Mouse (Mus musculus) olfactory bulb, adult 2 months (tissue): ENCODE results near the gene Nfic. TPM values are rescaled to one million over a fixed set of nuclear protein-coding genes. Genes with fewer than 3 reads are reported as not detected.
A peak's percentile ranks its signal among the peaks of the same experiment; 100 is the strongest.

ENCODE experiments used
- H3K27ac ChIP-seq: fragments of 200-500 bp; 2 replicates; pipeline ENCODE4 v1.5.1; 2012; ENCODE audit warnings: low read depth, low read length; ENCODE audit not compliant: insufficient read depth
- H3K4me1 ChIP-seq: fragments of 200-500 bp; 2 replicates; pipeline ENCODE4 v1.6.1; 2012; ENCODE audit warnings: low read length; ENCODE audit not compliant: control insufficient read depth, insufficient read depth
- H3K4me3 ChIP-seq: fragments of 200-500 bp; 2 replicates; pipeline ENCODE4 v1.5.1; 2012; ENCODE audit warnings: mild to moderate bottlenecking, low read depth, low read length, moderate library complexity; ENCODE audit not compliant: insufficient read depth
- CTCF ChIP-seq: fragments of 200-500 bp; IDR thresholded peaks from 2 replicates; pipeline ENCODE4 v1.5.1; 2012; ENCODE audit warnings: low read depth, mild to moderate bottlenecking, low read length, moderate library complexity; ENCODE audit not compliant: insufficient read depth
- POLR2A ChIP-seq: fragments of 200-500 bp; IDR thresholded peaks from 2 replicates; pipeline ENCODE4 v1.6.1; 2012; ENCODE audit warnings: mild to moderate bottlenecking, low read depth, low read length, moderate library complexity; ENCODE audit not compliant: insufficient read depth
- WGBS: fragments of 180-500 bp; shearing (Covaris S2); methylation state at CpG from one replicate; pipeline ENCODE4 v1.1.7; 2018; 5-methylcytosine and 5-hydroxymethylcytosine counted together
- polyA plus RNA-seq: library from polyadenylated mRNA; stranded (reverse); fragments of >200 nt; gene quantifications from 2 replicates; pipeline ENCODE4 v1.2.4, GENCODE M21; 2012; ENCODE audit warnings: low replicate concordance; ENCODE audit not compliant: missing spikeins, insufficient read depth, insufficient read length

Nfic gene
- polyA plus RNA-seq, 1 experiment = not detected

- H3K4me1 ChIP-seq = peaks cover 65% of the 10 kb centered on the region
- 1% methylated on average over 81 of the region's 89 CpGs for WGBS
- TF ChIP-seq CTCF (no peak), POLR2A (0 out of 2 replicates have a peak, but pooled peaks have one; percentile 7)
- H3K27ac ChIP-seq = peak overlapping the region; percentile 87
- peak overlapping the region; percentile 86 for H3K4me3 ChIP-seq
Observed at GRCm38 (mm10) chr10:81430141-81430830, 25.1 kb downstream of the Nfic start.

- WGBS = 2% methylated on average over 20 of the region's 20 CpGs
Observed at GRCm38 (mm10) chr10:81429605-81430061, 25.8 kb downstream of the Nfic start.

GRCm38 (mm10) chr10:81429092-81429491, 26.3 kb downstream of the Nfic start:
- Histone ChIP-seq H3K27ac (no peak overlapping the region), H3K4me3 (no peak overlapping the region), H3K4me1 (peaks cover 67% of the 10 kb centered on the region)
- WGBS = 40% methylated on average over 2 of the region's 2 CpGs
- no peak for TF ChIP-seq POLR2A
- TF ChIP-seq CTCF = no peak

More at GRCm38 (mm10) chr10:81429605-81430061, 25.8 kb downstream of the Nfic start:
- TF ChIP-seq CTCF (no peak), POLR2A (no peak)
- H3K4me3 ChIP-seq = peak overlapping the region; percentile 86
- H3K27ac ChIP-seq = peak overlapping the region; percentile 75
- H3K4me1 ChIP-seq = peaks cover 67% of the 10 kb centered on the region

GRCm38 (mm10) chr10:81428507-81428870, 26.9 kb downstream of the Nfic start:
- no peak for TF ChIP-seq CTCF
- TF ChIP-seq POLR2A = no peak
- Histone ChIP-seq H3K27ac (no peak overlapping the region), H3K4me1 (peaks cover 66% of the 10 kb centered on the region), H3K4me3 (no peak overlapping the region)
- 78% methylated on average over 7 of the region's 7 CpGs for WGBS

DNA sequence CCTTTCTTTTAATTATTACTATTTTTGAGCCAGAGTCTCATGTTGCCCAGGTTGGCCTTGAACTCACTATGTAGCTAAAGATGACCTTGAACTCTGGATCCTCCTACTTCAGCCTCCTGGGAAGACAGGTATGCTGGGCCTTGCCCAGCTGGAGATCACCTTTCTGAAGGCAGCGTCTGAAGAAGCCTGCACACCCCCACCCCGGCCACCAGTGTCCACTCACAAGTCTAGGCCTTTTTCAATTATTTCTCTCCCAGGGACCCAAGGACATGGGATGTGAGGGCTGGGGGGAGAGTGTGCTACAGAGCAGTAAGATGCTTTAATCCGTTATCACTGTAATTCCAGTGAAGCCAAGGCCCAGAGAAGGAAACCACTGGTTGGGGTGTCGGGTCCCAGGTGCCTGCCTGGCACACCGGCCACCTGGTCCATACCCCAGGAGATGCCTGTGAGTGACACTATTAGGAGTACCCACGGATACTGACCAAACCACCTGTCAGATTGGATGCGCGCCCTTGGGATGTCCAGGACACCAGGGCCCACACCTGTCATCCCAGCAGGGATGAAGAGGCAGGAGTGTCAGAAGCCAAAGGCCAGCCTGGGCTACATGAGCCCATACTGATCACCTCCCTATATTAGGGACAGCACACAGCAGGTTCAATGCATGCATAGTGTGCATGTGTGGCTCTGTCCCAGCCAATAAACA, 27.5 kb downstream of the Nfic start:
- H3K4me1 ChIP-seq = peaks cover 61% of the 10 kb centered on the region
- H3K4me3 ChIP-seq = no peak overlapping the region
- no peak overlapping the region for H3K27ac ChIP-seq
- 90% methylated on average over 8 of the region's 8 CpGs for WGBS
- TF ChIP-seq CTCF (no peak), POLR2A (no peak)

DNA sequence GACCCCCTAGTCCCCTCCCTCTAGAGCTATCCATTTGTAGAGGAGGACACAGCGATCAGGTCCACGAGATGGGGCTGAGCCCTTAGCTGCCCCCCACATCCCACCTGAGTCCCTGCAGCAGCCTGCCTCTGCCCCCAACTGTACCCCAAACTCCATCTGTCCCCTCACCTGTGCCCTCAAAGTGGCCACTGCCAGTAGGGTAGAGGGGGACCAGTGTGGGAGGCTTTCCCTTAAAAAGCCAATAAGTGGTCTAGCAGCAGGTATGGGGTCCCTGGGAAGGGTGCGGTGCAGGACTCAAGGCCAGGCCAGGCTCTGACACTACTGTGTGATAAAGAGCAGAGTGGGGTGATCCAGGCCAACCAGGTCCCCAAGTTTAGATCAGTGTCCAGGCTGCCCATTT, 28.1 kb downstream of the Nfic start:
- H3K4me1 ChIP-seq = peaks cover 60% of the 10 kb centered on the region
- H3K27ac ChIP-seq = 0 out of 2 replicates have a peak overlapping the region, but pooled peaks have one; percentile 9
- WGBS = 23% methylated on average over 3 of the region's 3 CpGs
- TF ChIP-seq CTCF (no peak), POLR2A (no peak)
- H3K4me3 ChIP-seq = peak overlapping the region; percentile 75

- WGBS = 1% methylated on average over 38 of the region's 38 CpGs
- Histone ChIP-seq H3K4me1 (peaks cover 60% of the 10 kb centered on the region), H3K4me3 (peak overlapping the region; percentile 75), H3K27ac (peak overlapping the region; percentile 66)
- TF ChIP-seq POLR2A = no peak
- no peak for TF ChIP-seq CTCF
Observed at GRCm38 (mm10) chr10:81426897-81427296, 28.5 kb downstream of the Nfic start.

- 0 out of 2 replicates have a peak overlapping the region, but pooled peaks have one; percentile 66 for H3K27ac ChIP-seq
Observed at GRCm38 (mm10) chr10:81426081-81426671, 29.3 kb downstream of the Nfic start.

More at GRCm38 (mm10) chr10:81426081-81426671, 29.3 kb downstream of the Nfic start:
- TF ChIP-seq POLR2A = no peak
- TF ChIP-seq CTCF = no peak
- H3K4me1 ChIP-seq = peaks cover 59% of the 10 kb centered on the region
- H3K4me3 ChIP-seq = peak overlapping the region; percentile 75
- 0% methylated on average over 27 of the region's 33 CpGs for WGBS
